Mouse (Mus musculus) cortical plate, adult 2 months (tissue): ENCODE measurements around the gene Cd6. TPM values are rescaled to one million over a fixed set of nuclear protein-coding genes. Genes with fewer than 3 reads are reported as not detected.

Experiments used
- H3K27ac ChIP-seq: fragments of 200-500 bp; 2 replicates; pipeline ENCODE4 v1.5.1; 2012; ENCODE audit warnings: low read length, control low read depth, inconsistent platforms; ENCODE audit not compliant: insufficient read depth
- H3K4me1 ChIP-seq: fragments of 200-500 bp; 2 replicates; pipeline ENCODE4 v1.6.1; 2011; ENCODE audit warnings: low read length; ENCODE audit not compliant: control insufficient read depth, insufficient read depth
- H3K4me3 ChIP-seq: fragments of 200-500 bp; 2 replicates; pipeline ENCODE4 v1.5.1; 2011; ENCODE audit warnings: mild to moderate bottlenecking, low read length, control low read depth; ENCODE audit not compliant: insufficient read depth
- CTCF ChIP-seq: fragments of 200-500 bp; IDR thresholded peaks from 2 replicates; pipeline ENCODE4 v1.5.1; 2011; ENCODE audit warnings: mild to moderate bottlenecking, control low read depth, low read length; ENCODE audit not compliant: insufficient read depth; ENCODE audit errors: extremely low read depth
- POLR2A ChIP-seq: fragments of 200-500 bp; IDR thresholded peaks from 2 replicates; pipeline ENCODE4 v1.6.1; 2011; ENCODE audit warnings: mild to moderate bottlenecking, low read length, control low read depth; ENCODE audit not compliant: insufficient read depth; ENCODE audit errors: extremely low read depth
- polyA plus RNA-seq: library from polyadenylated mRNA; depleted of rRNA; stranded (reverse); fragments of >200 nt; gene quantifications from 2 replicates; pipeline ENCODE4 v1.2.3, GENCODE M21; 2012

Cd6 gene
- polyA plus RNA-seq, 1 experiment, result 6.0 TPM

GRCm38 (mm10) chr19:10841721-10842626 lies 12.1 kb upstream of the Cd6 start:
- peak overlapping the region; percentile 82 for H3K27ac ChIP-seq
- no peaks in the 10 kb centered on the region for H3K4me1 ChIP-seq
- no peak for TF ChIP-seq POLR2A
- no peak overlapping the region for H3K4me3 ChIP-seq

- Histone ChIP-seq H3K4me1 (no peaks in the 10 kb centered on the region), H3K4me3 (no peak within 1 kb of the TSS), H3K27ac (no peak within 1 kb of the TSS)
- no peak for TF ChIP-seq POLR2A
- no peak for TF ChIP-seq CTCF
These were observed 9.4 kb upstream of the Cd6 start, which contains the start of gene Slc15a3 for GRCm38 (mm10) chr19:10839010-10839892. Slc15a3 (plus strand) TSS chr19:10839727.

- no peaks in the 10 kb centered on the region for H3K4me1 ChIP-seq
- H3K27ac ChIP-seq, result no peak overlapping the region
- no peak overlapping the region for H3K4me3 ChIP-seq
- no peak for TF ChIP-seq POLR2A
- no peak for TF ChIP-seq CTCF
These were observed 5.8 kb upstream of the Cd6 start for GRCm38 (mm10) chr19:10835671-10836070.

- Histone ChIP-seq H3K4me1 (no peaks in the 10 kb centered on the region), H3K4me3 (no peak overlapping the region), H3K27ac (no peak overlapping the region)
- no peak for TF ChIP-seq POLR2A
- no peak for TF ChIP-seq CTCF
These were observed 3.8 kb upstream of the Cd6 start for GRCm38 (mm10) chr19:10833611-10834010.

GRCm38 (mm10) chr19:10832030-10832429 lies 2.2 kb upstream of the Cd6 start:
- TF ChIP-seq POLR2A (no peak), CTCF (no peak)
- H3K27ac ChIP-seq, result no peak overlapping the region
- no peaks in the 10 kb centered on the region for H3K4me1 ChIP-seq
- H3K4me3 ChIP-seq, result no peak overlapping the region

- Histone ChIP-seq H3K27ac (no peak overlapping the region), H3K4me3 (no peak overlapping the region), H3K4me1 (no peaks in the 10 kb centered on the region)
- TF ChIP-seq POLR2A, result no peak
- peak; percentile 33 for TF ChIP-seq CTCF
These were observed 1.6 kb upstream of the Cd6 start for GRCm38 (mm10) chr19:10831424-10831823.

- TF ChIP-seq CTCF, result no peak
- no peak for TF ChIP-seq POLR2A
- Histone ChIP-seq H3K4me1 (no peaks in the 10 kb centered on the region), H3K4me3 (no peak overlapping the region), H3K27ac (no peak overlapping the region)
These were observed 1.5 kb downstream of the Cd6 start for GRCm38 (mm10) chr19:10828321-10828720.

- TF ChIP-seq CTCF (no peak), POLR2A (no peak)
- no peak overlapping the region for H3K4me3 ChIP-seq
- H3K4me1 ChIP-seq, result no peaks in the 10 kb centered on the region
- no peak overlapping the region for H3K27ac ChIP-seq
These were observed 5.8 kb downstream of the Cd6 start for GRCm38 (mm10) chr19:10824061-10824460.

- Histone ChIP-seq H3K4me1 (no peaks in the 10 kb centered on the region), H3K27ac (no peak overlapping the region), H3K4me3 (no peak overlapping the region)
- TF ChIP-seq POLR2A, result no peak
- no peak for TF ChIP-seq CTCF
These were observed 7.3 kb downstream of the Cd6 start for GRCm38 (mm10) chr19:10822534-10822933.

- H3K4me3 ChIP-seq, result no peak overlapping the region
- no peak overlapping the region for H3K27ac ChIP-seq
- no peaks in the 10 kb centered on the region for H3K4me1 ChIP-seq
- TF ChIP-seq POLR2A (no peak), CTCF (no peak)
These were observed 8.5 kb downstream of the Cd6 start for GRCm38 (mm10) chr19:10821319-10821718.
